Mouse (Mus musculus) hindbrain, embryonic 16.5 days (tissue): ENCODE measurements around the gene Ptgr2. TPM values are rescaled to one million over a fixed set of nuclear protein-coding genes. Genes with fewer than 3 reads are reported as not detected.

Source experiments
- polyA plus RNA-seq: library from polyadenylated mRNA; unstranded; fragments of >200 nt; fragmentation: Nextera tagmentation; extraction: Ambion mirVana; gene quantifications from 2 replicates; pipeline ENCODE4 v1.2.1, GENCODE M21; 2015

Gene Ptgr2
- polyA plus RNA-seq, 1 experiment from 2014 or later, result 18.8 TPM

Other genes with a start within 250 kb of the Ptgr2 start
- 0.54 and 0.68 TPM in 2 replicates for gene Acot4, start 246.9 kb upstream of the Ptgr2 start, polyA plus RNA-seq
- not detected in 2 replicates for gene Gm49366, start 246.3 kb upstream of the Ptgr2 start, polyA plus RNA-seq
- 1.1 and 1.4 TPM in 2 replicates for gene Acot3, start 233.1 kb upstream of the Ptgr2 start, polyA plus RNA-seq
- gene Acot5, start 215.9 kb upstream of the Ptgr2 start, polyA plus RNA-seq, result 0.63 and 0.66 TPM in 2 replicates
- gene Acot6, start 184.6 kb upstream of the Ptgr2 start, polyA plus RNA-seq, result 1.3 and 1.5 TPM in 2 replicates
- gene Dnal1, start 170.9 kb upstream of the Ptgr2 start, polyA plus RNA-seq, result 7.6 and 7.7 TPM in 2 replicates
- gene Pnma1, start 136.7 kb upstream of the Ptgr2 start, polyA plus RNA-seq, result 4.7 and 4.8 TPM in 2 replicates
- 3.1 and 4.3 TPM in 2 replicates for gene Elmsan1, start 66.4 kb upstream of the Ptgr2 start, polyA plus RNA-seq
- gene Zfp410, start 31.6 kb downstream of the Ptgr2 start, polyA plus RNA-seq, result 61.2 and 64.3 TPM in 2 replicates
- 45.4 and 48.2 TPM in 2 replicates for gene Coq6, start 76.4 kb downstream of the Ptgr2 start, polyA plus RNA-seq
- 17.5 and 19.2 TPM in 2 replicates for gene Fam161b, start 76.6 kb downstream of the Ptgr2 start, polyA plus RNA-seq
- gene Entpd5, start 123.8 kb downstream of the Ptgr2 start, polyA plus RNA-seq, result 11.9 and 14.6 TPM in 2 replicates
- 2.9 and 3.5 TPM in 2 replicates for gene Bbof1, start 123.8 kb downstream of the Ptgr2 start, polyA plus RNA-seq
- 21.3 and 23.5 TPM in 2 replicates for gene Rnf113a2, start 132.0 kb downstream of the Ptgr2 start, polyA plus RNA-seq
- gene Aldh6a1, start 165.8 kb downstream of the Ptgr2 start, polyA plus RNA-seq, result 41.3 and 41.8 TPM in 2 replicates
- 31.9 and 32.4 TPM in 2 replicates for gene Lin52, start 166.2 kb downstream of the Ptgr2 start, polyA plus RNA-seq